Comparison of ENCODE assay signal across 12 mouse cellular contexts in genomic region chr13:15421182-15421750, GRCm38 (mm10). TPM values are rescaled to one million over a fixed set of nuclear protein-coding genes. Genes with fewer than 3 reads are reported as not detected.
DNase-seq lines count a peak whose midpoint lies in the region; ATAC-seq and TF ChIP-seq lines count a peak whose summit lies in the region.
"Had no signal": no experiment of that assay in that cellular context is flagged by ENCODE, and none has a peak within 500 bp of the region (broad histone marks: within the 10 kb centered on the region; RNA-seq: fewer than 3 reads in every experiment).

No protein-coding gene starts in this region.

- DNase-seq in forebrain, embryonic 10.5 days (ENCODE audit: extremely low spot score, low spot score): no peak
- peak; percentile 3 for DNase-seq in kidney, postnatal 0 days (ENCODE audit: low spot score)
- no peak for DNase-seq in kidney, adult 18-20 months
- DNase-seq in Patski (ENCODE audit: low read depth, low spot score): no peak
- DNase-seq in thymus, postnatal 0 days (ENCODE audit: low spot score): no peak
- DNase-seq in adrenal gland, adult 8-10 months: no peak
- DNase-seq: gastrocnemius, postnatal 36 days; kidney, postnatal 25 days; liver, embryonic 13.5 days; right cerebral cortex, postnatal 14 days had no signal

- H3K4me1 ChIP-seq in forebrain, embryonic 10.5 days: peaks cover 11% of the 10 kb centered on the region; the same call in 1 of the 2 replicates
- no peaks in the 10 kb centered on the region for H3K4me1 ChIP-seq in forebrain, embryonic 16.5 days (replicated peaks; ENCODE audit: control insufficient read depth, insufficient read depth, low read length)
- no peaks in the 10 kb centered on the region for H3K4me1 ChIP-seq in kidney, postnatal 0 days (replicated peaks; ENCODE audit: insufficient read depth, low read length)
- peaks cover 8% of the 10 kb centered on the region; the same call in 1 of the 2 replicates for H3K4me1 ChIP-seq in midbrain, embryonic 13.5 days (replicated peaks)
- H3K4me1 ChIP-seq: liver, embryonic 13.5 days had no signal

- WGBS in forebrain, embryonic 10.5 days: 58% methylated on average over 10 of the region's 10 CpGs
- WGBS in forebrain, embryonic 16.5 days: 54% methylated on average over 10 of the region's 10 CpGs
- WGBS in kidney, postnatal 0 days: 50% methylated on average over 10 of the region's 10 CpGs
- 54% methylated on average over 10 of the region's 10 CpGs for WGBS in midbrain, embryonic 13.5 days

- CTCF ChIA-PET in Patski (lab: Charles Lee): interaction anchor here (1.1 to 1.6 kb wide), 2 partner anchors 10 to 38 kb away, joined by 4 to 5 read pairs; no protein-coding TSS in a partner anchor

- no peak for TF ChIP-seq CTCF in kidney, postnatal 0 days (IDR thresholded peaks at IDR 0.05; ENCODE audit: low read depth)
- no peak for TF ChIP-seq CTCF in Patski (IDR thresholded peaks at IDR 0.05)

- no peaks in the 10 kb centered on the region for H3K36me3 ChIP-seq in forebrain, embryonic 10.5 days (replicated peaks)
- H3K36me3 ChIP-seq in forebrain, embryonic 16.5 days (ENCODE audit: control insufficient read depth, insufficient read depth): no peaks in the 10 kb centered on the region
- no peaks in the 10 kb centered on the region for H3K36me3 ChIP-seq in kidney, postnatal 0 days (ENCODE audit: insufficient read depth, low read length)
- no peaks in the 10 kb centered on the region for H3K36me3 ChIP-seq in midbrain, embryonic 13.5 days
- H3K36me3 ChIP-seq: liver, embryonic 13.5 days had no signal

- no peaks in the 10 kb centered on the region for H3K27me3 ChIP-seq in forebrain, embryonic 10.5 days (ENCODE audit: poor library complexity, severe bottlenecking)
- H3K27me3 ChIP-seq in forebrain, embryonic 16.5 days (replicated peaks; ENCODE audit: control insufficient read depth, insufficient read depth, low read length): no peaks in the 10 kb centered on the region
- H3K27me3 ChIP-seq in kidney, postnatal 0 days (ENCODE audit: insufficient read depth, low read length): no peaks in the 10 kb centered on the region
- no peaks in the 10 kb centered on the region for H3K27me3 ChIP-seq in Patski
- H3K27me3 ChIP-seq in midbrain, embryonic 13.5 days: no peaks in the 10 kb centered on the region
- H3K27me3 ChIP-seq: liver, embryonic 13.5 days had no signal

- in situ Hi-C loops in Patski (cut with MboI; ENCODE audit: low pct_unique_long_range_greater_than_20kb): no loop called here

- POLR2A ChIA-PET in Patski (lab: Charles Lee): interaction anchor here (0.6 kb wide), 1 partner anchor 128 kb away, joined by 4 read pairs; no protein-coding TSS in a partner anchor

- no peaks in the 10 kb centered on the region for H3K9me3 ChIP-seq in forebrain, embryonic 10.5 days
- H3K9me3 ChIP-seq in forebrain, embryonic 16.5 days (ENCODE audit: control insufficient read depth, low read length): no peaks in the 10 kb centered on the region
- no peaks in the 10 kb centered on the region for H3K9me3 ChIP-seq in kidney, postnatal 0 days (replicated peaks; ENCODE audit: low read length)
- H3K9me3 ChIP-seq in midbrain, embryonic 13.5 days: no peaks in the 10 kb centered on the region
- H3K9me3 ChIP-seq: liver, embryonic 13.5 days had no signal

- H3K4me3 ChIP-seq in forebrain, embryonic 10.5 days: no peak overlapping the region
- H3K4me3 ChIP-seq in forebrain, embryonic 16.5 days (replicated peaks; ENCODE audit: low read length): no peak overlapping the region
- no peak overlapping the region for H3K4me3 ChIP-seq in kidney, postnatal 0 days (replicated peaks; ENCODE audit: low read depth, low read length)
- H3K4me3 ChIP-seq in midbrain, embryonic 13.5 days (replicated peaks): no peak overlapping the region
- H3K4me3 ChIP-seq: liver, embryonic 13.5 days had no signal

- 0 out of 2 replicates have a peak overlapping the region, but pooled peaks have one; percentile 35 for H3K27ac ChIP-seq in forebrain, embryonic 10.5 days
- H3K27ac ChIP-seq in forebrain, embryonic 16.5 days (ENCODE audit: low read length): no peak overlapping the region
- no peak overlapping the region for H3K27ac ChIP-seq in kidney, postnatal 0 days
- H3K27ac ChIP-seq in midbrain, embryonic 13.5 days: no peak overlapping the region
- H3K27ac ChIP-seq: liver, embryonic 13.5 days had no signal

- no peak overlapping the region for H3K9ac ChIP-seq in forebrain, embryonic 16.5 days (replicated peaks; ENCODE audit: low read depth, low read length)
- no peak overlapping the region for H3K9ac ChIP-seq in kidney, postnatal 0 days (ENCODE audit: low read depth, low read length)
- no peak overlapping the region for H3K9ac ChIP-seq in midbrain, embryonic 13.5 days (replicated peaks)
- H3K9ac ChIP-seq: liver, embryonic 13.5 days had no signal

- H3K4me2 ChIP-seq in forebrain, embryonic 16.5 days (ENCODE audit: low read length): no peak overlapping the region
- no peak overlapping the region for H3K4me2 ChIP-seq in kidney, postnatal 0 days (ENCODE audit: low read length)
- H3K4me2 ChIP-seq in midbrain, embryonic 13.5 days (replicated peaks): peak overlapping the region; percentile 20; the same call in 1 of the 2 replicates
- H3K4me2 ChIP-seq: liver, embryonic 13.5 days had no signal

- ATAC-seq in forebrain, embryonic 16.5 days: no peak
- ATAC-seq in kidney, postnatal 0 days (replicated peaks; ENCODE audit: low FRiP score, low read depth): no peak
- peak; percentile 75 for ATAC-seq in Patski
- ATAC-seq in midbrain, embryonic 13.5 days: no peak

RNA-seq across cellular contexts. Expression of gene Gli3, which starts 41.8 kb away (rescaled TPM):
- 60.3 and 62.2 TPM in 2 replicates for polyA plus RNA-seq in forebrain, embryonic 10.5 days (2016; fragmentation: Nextera tagmentation; extraction: Ambion mirVana)
- 10.8 and 13.4 TPM in 2 replicates for polyA plus RNA-seq in forebrain, embryonic 16.5 days (2015; fragmentation: Nextera tagmentation; extraction: Ambion mirVana)
- 7.1 and 7.7 TPM in 2 replicates for polyA plus RNA-seq in kidney, postnatal 0 days (2015; fragmentation: Nextera tagmentation; extraction: Ambion mirVana)
- 14.7 TPM for polyA plus RNA-seq in Patski (2021)
- 15.8 and 17.6 TPM in 2 replicates for polyA plus RNA-seq in midbrain, embryonic 13.5 days (2015; fragmentation: Nextera tagmentation; extraction: Ambion mirVana)
- polyA plus RNA-seq in thymus, postnatal 0 days (2015; fragmentation: Nextera tagmentation; extraction: Ambion mirVana): 2.1 and 2.5 TPM in 2 replicates
- total RNA-seq in adrenal gland, adult 8-10 months (2022): 1 to 10 TPM; 4.4 to 7.1 (median 5.9) TPM
